Mouse (Mus musculus) ovary, postnatal 10 days (tissue): Measurements from ENCODE around the gene Smad3.

ENCODE experiments used
- DNase-seq: peaks from one replicate; pipeline ENCODE4 v3.0.0; 2022; ENCODE audit warnings: low spot score

The Smad3 gene

GRCm38 (mm10) chr9:63745821-63746632 lies 11.8 kb downstream of the Smad3 start:
- DNase-seq: no peak

DNA sequence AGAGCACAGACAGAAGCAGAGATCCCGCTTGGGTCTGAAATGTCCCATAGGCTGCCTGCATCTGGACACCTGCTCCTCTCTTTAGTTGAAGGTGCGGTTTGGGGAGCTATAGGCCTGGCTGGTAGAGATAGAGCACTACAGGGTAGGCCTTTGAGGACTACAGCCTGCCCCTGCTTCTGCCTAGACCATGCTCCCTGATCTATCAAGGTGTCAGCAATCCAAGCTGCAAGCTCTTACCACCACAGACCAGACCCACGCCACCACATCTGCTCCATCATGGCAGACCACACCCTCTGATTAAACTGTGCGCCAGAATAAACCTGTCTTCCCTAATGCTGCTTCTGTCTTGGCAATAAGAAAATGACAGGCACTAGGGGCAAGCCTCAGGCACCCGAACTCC lies 13.2 kb downstream of the Smad3 start:
- no peak for DNase-seq

- DNase-seq: no peak
These were observed 14.0 kb downstream of the Smad3 start for GRCm38 (mm10) chr9:63743775-63744174.

DNA sequence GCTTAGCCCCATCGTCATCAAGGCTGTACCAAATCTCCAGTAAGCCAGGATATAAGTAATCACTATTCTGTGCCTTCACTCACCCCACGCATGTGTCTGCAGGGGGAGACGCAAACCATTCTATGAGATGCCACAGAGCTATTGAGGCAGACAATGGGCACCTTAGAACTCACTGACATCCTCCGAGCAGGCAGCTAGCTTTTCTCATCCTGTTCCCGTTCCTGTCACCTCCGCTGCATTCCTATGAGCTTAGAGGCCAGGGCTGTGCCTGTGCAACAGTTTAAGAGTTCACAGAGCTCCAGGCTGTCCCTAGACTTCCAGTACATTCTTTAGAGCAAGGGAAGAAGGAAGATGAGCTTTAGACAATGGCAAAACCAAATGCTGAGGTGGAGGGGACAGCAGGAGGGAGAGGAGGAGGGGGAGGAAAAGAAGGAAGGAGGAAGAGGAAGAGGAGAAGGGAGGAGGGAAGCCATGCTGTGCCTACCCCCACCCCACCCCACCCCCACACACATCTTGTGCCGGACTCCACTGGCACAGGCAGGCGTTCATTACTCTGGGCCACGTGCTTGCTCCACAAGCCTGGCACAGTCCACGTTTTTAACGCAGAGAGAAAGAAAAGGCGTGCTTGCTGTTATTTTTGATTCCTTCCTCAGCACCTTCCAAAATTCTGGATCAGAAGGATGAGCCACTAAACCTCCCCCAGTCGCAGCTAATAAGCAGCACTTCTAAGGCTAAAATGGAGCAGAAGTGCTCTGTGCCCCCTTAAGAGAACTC lies 14.7 kb downstream of the Smad3 start:
- DNase-seq: no peak

DNA sequence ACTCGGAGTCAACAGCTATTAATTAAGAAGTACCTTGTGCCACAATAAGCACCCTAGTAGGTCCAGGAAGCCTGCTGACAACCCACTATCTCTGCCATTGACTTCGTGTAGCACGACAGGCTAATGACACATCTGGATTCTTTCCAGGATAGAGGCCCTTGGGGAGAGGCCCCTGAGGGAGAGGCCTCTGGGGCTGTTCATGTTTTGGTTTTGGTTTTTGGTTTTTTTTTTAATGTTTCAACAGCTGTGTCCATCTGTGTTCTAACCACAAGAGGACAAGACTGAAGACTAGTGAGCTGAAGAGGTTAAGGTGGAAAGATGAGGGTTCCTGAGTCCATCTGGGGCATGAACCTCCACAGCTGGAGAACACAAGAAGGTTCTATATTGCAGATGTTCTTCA lies 15.5 kb downstream of the Smad3 start:
- DNase-seq: no peak

GRCm38 (mm10) chr9:63741792-63742191 lies 16.0 kb downstream of the Smad3 start:
- no peak for DNase-seq

DNA sequence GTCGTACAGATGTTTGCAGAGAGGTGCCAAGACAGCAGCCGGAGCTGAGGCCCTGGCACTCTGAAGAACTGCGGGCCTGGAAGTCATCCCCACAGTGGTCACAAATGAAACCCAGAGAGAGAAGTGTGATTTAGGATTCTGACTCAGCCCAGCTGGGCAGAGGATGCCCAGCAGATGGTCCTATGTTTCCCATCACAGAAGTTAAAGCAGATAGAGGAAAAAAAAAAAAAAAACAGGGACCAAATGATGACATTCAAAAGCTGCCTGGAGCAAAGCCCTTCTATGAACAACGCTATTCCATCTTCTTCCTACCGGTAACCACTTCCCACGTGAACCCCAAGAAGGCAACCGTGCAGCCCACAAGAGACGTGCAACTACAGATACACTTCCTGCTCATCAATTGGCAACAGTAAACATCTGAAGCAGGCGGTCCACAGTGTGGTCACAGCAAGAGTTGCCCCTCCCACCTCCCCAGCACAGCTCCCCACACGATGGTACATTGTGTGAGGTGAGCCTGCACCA lies 17.4 kb downstream of the Smad3 start:
- DNase-seq: no peak

GRCm38 (mm10) chr9:63738830-63739229 lies 19.0 kb downstream of the Smad3 start:
- DNase-seq: no peak

- no peak for DNase-seq
These were observed 19.6 kb downstream of the Smad3 start for GRCm38 (mm10) chr9:63738086-63738701.

DNA sequence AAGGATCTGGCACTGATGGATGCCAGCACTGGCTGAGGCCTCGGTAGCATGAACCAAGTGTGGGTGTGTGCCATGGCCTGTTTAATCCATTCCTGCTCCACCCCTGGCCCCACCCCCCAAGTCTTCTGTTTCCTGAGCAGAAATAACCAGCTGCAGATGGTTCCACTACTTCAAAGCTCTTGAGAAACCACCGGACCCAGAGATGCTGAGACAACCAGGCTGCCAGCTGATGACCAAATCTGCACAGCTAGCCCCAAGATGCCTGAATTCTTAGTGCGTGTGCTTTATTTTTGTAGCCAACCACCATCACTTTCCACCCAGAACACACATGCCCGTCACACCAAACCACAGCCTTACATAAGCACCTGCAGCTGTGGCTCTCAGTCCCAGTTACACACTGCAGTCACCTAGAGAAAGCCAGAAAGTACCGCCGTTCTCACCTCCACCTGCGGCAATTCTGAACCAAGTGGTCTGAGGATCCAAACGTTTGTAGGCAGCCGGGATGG lies 20.3 kb downstream of the Smad3 start:
- DNase-seq: no peak

DNA sequence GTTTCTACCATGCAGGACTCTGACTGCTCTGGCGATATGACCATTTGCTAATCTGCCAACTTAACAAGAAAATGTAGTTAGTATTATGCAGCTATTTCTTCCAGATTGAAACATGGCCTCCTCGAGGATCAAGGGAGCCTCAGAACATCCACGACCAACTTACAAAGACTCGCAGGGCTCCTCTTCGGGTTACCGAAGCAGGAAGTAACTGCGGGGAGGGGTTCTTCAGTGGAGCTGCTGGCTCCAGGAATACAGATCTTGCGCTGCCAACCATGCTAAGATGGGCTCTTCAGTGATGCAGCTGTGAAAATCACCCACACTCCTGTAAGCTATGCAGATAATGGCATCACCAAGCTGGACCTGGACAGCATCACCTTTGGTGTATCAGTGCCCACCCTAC lies 23.5 kb downstream of the Smad3 start:
- no peak for DNase-seq

GRCm38 (mm10) chr9:63732700-63733099 lies 25.1 kb downstream of the Smad3 start:
- no peak for DNase-seq

GRCm38 (mm10) chr9:63731114-63731828 lies 26.5 kb downstream of the Smad3 start:
- no peak for DNase-seq

DNA sequence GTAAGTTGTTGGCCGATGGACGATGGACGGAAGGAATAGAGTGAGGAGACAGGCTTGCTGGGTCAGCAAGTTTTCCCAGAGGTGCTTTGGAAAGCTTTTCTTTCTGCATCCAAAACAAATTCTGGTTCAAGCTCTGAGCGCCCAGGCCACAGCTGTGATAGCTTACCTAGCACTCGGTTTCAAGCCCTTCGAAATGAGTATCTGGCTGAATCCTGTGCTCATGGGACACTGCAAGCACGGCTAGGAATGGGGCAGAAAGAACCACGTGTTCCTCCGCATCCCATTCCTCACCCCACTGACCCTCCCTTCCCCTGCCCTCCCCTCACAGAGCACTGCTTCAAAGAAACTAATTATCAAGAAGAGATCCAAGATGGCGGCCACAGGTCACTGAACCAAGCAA lies 28.8 kb downstream of the Smad3 start:
- no peak for DNase-seq

GRCm38 (mm10) chr9:63727070-63727469 lies 30.7 kb downstream of the Smad3 start:
- DNase-seq: no peak

- no peak for DNase-seq
These were observed 31.4 kb downstream of the Smad3 start for GRCm38 (mm10) chr9:63726088-63727010.

DNA sequence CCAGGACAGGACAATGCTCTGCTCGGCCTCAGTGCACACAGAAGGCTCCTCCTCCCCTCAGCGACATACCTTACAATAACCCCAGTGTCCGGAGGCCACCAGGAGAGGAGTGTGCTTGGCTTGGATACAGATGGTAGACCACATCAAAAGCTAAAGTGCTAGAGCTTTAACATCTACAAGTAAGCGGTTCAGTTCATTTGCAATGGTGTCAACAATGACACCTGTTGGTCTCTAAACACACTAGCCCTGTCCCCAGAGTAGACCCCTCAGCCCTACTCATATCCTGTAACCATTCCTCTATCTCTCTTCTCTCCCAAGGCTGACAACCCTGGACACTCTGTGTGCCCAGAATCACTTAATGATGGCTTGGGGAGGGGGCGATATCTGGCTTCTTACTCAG lies 33.0 kb downstream of the Smad3 start:
- DNase-seq: no peak

- no peak for DNase-seq
These were observed 34.9 kb downstream of the Smad3 start for GRCm38 (mm10) chr9:63722918-63723317.

DNA sequence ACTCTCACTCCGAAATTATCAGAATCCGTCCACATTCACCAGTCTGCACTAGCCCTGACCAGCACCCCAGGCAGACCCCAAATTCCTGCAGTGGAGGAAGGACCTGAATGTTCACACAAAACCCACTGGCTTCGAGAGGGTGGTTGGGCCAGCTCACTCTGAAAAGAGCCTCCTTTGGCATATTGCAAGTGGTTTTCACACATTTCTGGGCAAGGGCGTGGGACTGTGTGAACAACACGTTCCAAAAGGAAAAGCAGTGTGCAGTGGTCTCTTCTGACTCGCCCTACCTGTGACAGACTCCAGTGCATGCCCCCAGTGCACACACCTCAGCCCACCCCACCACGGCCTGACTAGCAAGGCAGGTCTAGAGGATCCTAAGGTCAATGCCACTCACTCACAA lies 35.4 kb downstream of the Smad3 start:
- no peak for DNase-seq

- no peak for DNase-seq
These were observed 36.1 kb downstream of the Smad3 start for GRCm38 (mm10) chr9:63721573-63722275.
